Mouse (Mus musculus) central nervous system, embryonic 14 days (tissue): ENCODE measurements around the gene Slc17a6. TPM values are rescaled to one million over a fixed set of nuclear protein-coding genes. Genes with fewer than 3 reads are reported as not detected.

Source experiments
- polyA plus RNA-seq: library from polyadenylated mRNA; depleted of rRNA; stranded (reverse); fragments of >200 nt; gene quantifications from 2 replicates; pipeline ENCODE4 v1.2.3, GENCODE M21; 2012; rRNA removed

The Slc17a6 gene
- polyA plus RNA-seq, result 41.9 and 42.6 TPM in 2 replicates

GRCm38 (mm10) chr7:51621694-51622145 lies at the start of gene Slc17a6:
Slc17a6 (plus strand) TSS chr7:51622006.

Other genes with a start within 250 kb of the Slc17a6 start
- gene Ano5, start 111.0 kb upstream of the Slc17a6 start, polyA plus RNA-seq, result 0.33 and 0.54 TPM in 2 replicates
- gene Gas2, start 240.0 kb downstream of the Slc17a6 start, polyA plus RNA-seq, result 20.2 and 26.3 TPM in 2 replicates
- 12.2 and 12.4 TPM in 2 replicates for gene Fancf, start 240.3 kb downstream of the Slc17a6 start, polyA plus RNA-seq